Mouse (Mus musculus) layer of hippocampus, adult 6 months (tissue): ENCODE data around the gene Fgf15. TPM values are rescaled to one million over a fixed set of nuclear protein-coding genes. Genes with fewer than 3 reads are reported as not detected.

Source experiments
- long read RNA-seq, 2 experiments: library from polyadenylated mRNA; unstranded; transcript quantifications; one replicate each; pipeline ENCODE4 v2.0.0; 2019 to 2020
- polyA plus RNA-seq: library from polyadenylated mRNA; unstranded; fragments of <200 nt; fragmentation: Nextera tagmentation; gene quantifications from 2 replicates; pipeline ENCODE4 v1.2.3, GENCODE M21; 2021

The Fgf15 gene
- polyA plus RNA-seq = not detected in 2 replicates
- long read RNA-seq, experiment 1 = 0 reads
- long read RNA-seq, experiment 2 = 0 reads

GRCm38 (mm10) chr7:144896294-144897218 lies at the start of gene Fgf15:
Gene Fgf15, plus strand, starts transcription at chr7:144896531.

GRCm38 (mm10) chr7:144847067-144847466 lies 49.3 kb upstream of the Fgf15 start, which contains the start of gene Fgf4:
Gene Fgf4, plus strand, starts transcription at chr7:144847367.

GRCm38 (mm10) chr7:144914948-144915750 lies 18.8 kb downstream of the Fgf15 start, which contains the start of gene LTO1:
Gene LTO1, plus strand, starts transcription at chr7:144915100.

GRCm38 (mm10) chr7:144939344-144940002 lies 43.1 kb downstream of the Fgf15 start, which contains the start of gene Ccnd1:
Gene Ccnd1, minus strand, starts transcription at chr7:144939925.

Other genes with a start within 250 kb of the Fgf15 start
- 1.5 and 1.9 TPM in 2 replicates for gene Ano1, start 144.6 kb upstream of the Fgf15 start, polyA plus RNA-seq
- 0.26 and 0.55 TPM in 2 replicates for gene Fgf3, start 58.4 kb upstream of the Fgf15 start, polyA plus RNA-seq
- gene Fgf4, start 49.2 kb upstream of the Fgf15 start, polyA plus RNA-seq = not detected in 2 replicates
- 14.3 and 18.6 TPM in 2 replicates for gene LTO1, start 18.6 kb downstream of the Fgf15 start, polyA plus RNA-seq
- gene Ccnd1, start 43.4 kb downstream of the Fgf15 start, polyA plus RNA-seq = 17.6 and 17.7 TPM in 2 replicates